Mouse (Mus musculus) midbrain, embryonic 12.5 days (tissue): Measurements from ENCODE around the gene Gm31371. TPM values are rescaled to one million over a fixed set of nuclear protein-coding genes. Genes with fewer than 3 reads are reported as not detected.
"Not testable (repeated sequence)": the region's sequence is repeated elsewhere in the genome, so short reads cannot be mapped to it uniquely, and the experiment has no call there.

Source experiments
- ATAC-seq: fragments of 200-750 bp; cut with Nextera tagmentation; 2 replicates; pipeline ENCODE4 v1.8.0; 2017; ENCODE audit warnings: low read depth, moderate TSS enrichment, moderate library complexity; ENCODE audit not compliant: low FRiP score
- H3K27ac ChIP-seq: fragments of 300-500 bp; sonication (generic); replicated peaks from 2 replicates; pipeline ENCODE4 v1.5.1; 2016; ENCODE audit warnings: mild to moderate bottlenecking
- H3K27me3 ChIP-seq: fragments of 300-500 bp; sonication (generic); 2 replicates; pipeline ENCODE4 v1.6.1; 2016; ENCODE audit warnings: mild to moderate bottlenecking
- H3K36me3 ChIP-seq: fragments of 300-500 bp; sonication (generic); 2 replicates; pipeline ENCODE4 v1.6.1; 2016
- H3K4me1 ChIP-seq: fragments of 300-500 bp; sonication (generic); 2 replicates; pipeline ENCODE4 v1.6.1; 2016
- H3K4me2 ChIP-seq: fragments of 300-500 bp; sonication (generic); replicated peaks from 2 replicates; pipeline ENCODE4 v1.6.1; 2016; ENCODE audit warnings: mild to moderate bottlenecking, moderate library complexity
- H3K4me3 ChIP-seq: fragments of 300-500 bp; sonication (generic); 2 replicates; pipeline ENCODE4 v1.5.1; 2016; ENCODE audit warnings: mild to moderate bottlenecking
- H3K9ac ChIP-seq: fragments of 300-500 bp; sonication (generic); replicated peaks from 2 replicates; pipeline ENCODE4 v1.6.1; 2016; ENCODE audit warnings: mild to moderate bottlenecking, moderate library complexity
- H3K9me3 ChIP-seq: fragments of 300-500 bp; sonication (generic); 2 replicates; pipeline ENCODE4 v1.6.1; 2016; ENCODE audit warnings: mild to moderate bottlenecking
- WGBS: fragments of 180-500 bp; shearing (Covaris S2); methylation state at CpG from one replicate; pipeline ENCODE4 v1.1.7; 2016; 5-methylcytosine and 5-hydroxymethylcytosine counted together
- polyA plus RNA-seq: library from polyadenylated mRNA; unstranded; fragments of >200 nt; fragmentation: Nextera tagmentation; extraction: Ambion mirVana; gene quantifications from 2 replicates; pipeline ENCODE4 v1.2.1, GENCODE M21; 2016

Gm31371 gene
- not detected in 2 replicates for polyA plus RNA-seq

GRCm38 (mm10) chr8:19903092-19903491 is at the start of gene Gm31371:
Gm31371 (plus strand) TSS chr8:19903392.
- H3K27ac ChIP-seq, ATAC-seq, H3K36me3 ChIP-seq, H3K4me2 ChIP-seq, H3K27me3 ChIP-seq, H3K4me3 ChIP-seq, H3K9me3 ChIP-seq, H3K4me1 ChIP-seq, H3K9ac ChIP-seq: not testable (repeated sequence)
- WGBS: 68% methylated on average over 3 of the region's 4 CpGs

GRCm38 (mm10) chr8:19906425-19907055 is 3.3 kb downstream of the Gm31371 start:
- not testable (repeated sequence) for H3K4me1 ChIP-seq, ATAC-seq, H3K4me3 ChIP-seq, H3K9me3 ChIP-seq, H3K27me3 ChIP-seq, H3K27ac ChIP-seq, H3K36me3 ChIP-seq, H3K9ac ChIP-seq, H3K4me2 ChIP-seq
- 90% methylated on average over 7 of the region's 8 CpGs for WGBS

GRCm38 (mm10) chr8:19908841-19909321 is 5.7 kb downstream of the Gm31371 start:
- not testable (repeated sequence) for H3K9ac ChIP-seq, H3K4me3 ChIP-seq, H3K27ac ChIP-seq, ATAC-seq, H3K4me2 ChIP-seq, H3K27me3 ChIP-seq, H3K4me1 ChIP-seq, H3K9me3 ChIP-seq, H3K36me3 ChIP-seq
- 80% methylated on average over 5 of the region's 6 CpGs for WGBS

- H3K4me1 ChIP-seq, ATAC-seq, H3K36me3 ChIP-seq, H3K27me3 ChIP-seq, H3K9me3 ChIP-seq, H3K9ac ChIP-seq, H3K27ac ChIP-seq, H3K4me2 ChIP-seq, H3K4me3 ChIP-seq: not testable (repeated sequence)
- WGBS: 82% methylated on average over 2 of the region's 3 CpGs
Observed at GRCm38 (mm10) chr8:19919086-19919485, 15.9 kb downstream of the Gm31371 start.

GRCm38 (mm10) chr8:19934274-19934673 is 31.1 kb downstream of the Gm31371 start:
- not testable (repeated sequence) for H3K27ac ChIP-seq, H3K4me2 ChIP-seq, H3K9me3 ChIP-seq, H3K27me3 ChIP-seq, H3K4me1 ChIP-seq, ATAC-seq, H3K4me3 ChIP-seq, H3K9ac ChIP-seq, H3K36me3 ChIP-seq
- 100% methylated on average over 1 of the region's 6 CpGs for WGBS

- ATAC-seq, H3K4me1 ChIP-seq, H3K4me2 ChIP-seq, H3K36me3 ChIP-seq, H3K4me3 ChIP-seq, H3K9me3 ChIP-seq, H3K27ac ChIP-seq, H3K9ac ChIP-seq, H3K27me3 ChIP-seq: not testable (repeated sequence)
- WGBS: 69% methylated on average over 2 of the region's 2 CpGs
Observed at GRCm38 (mm10) chr8:19935541-19936030, 32.4 kb downstream of the Gm31371 start.

- Histone ChIP-seq H3K9ac (no peak overlapping the region), H3K4me2 (no peak overlapping the region), H3K36me3 (no peaks in the 10 kb centered on the region), H3K9me3 (peaks cover 12% of the 10 kb centered on the region; the same call in 1 of the 2 replicates), H3K4me1 (no peaks in the 10 kb centered on the region), H3K27ac (no peak overlapping the region), H3K27me3 (no peaks in the 10 kb centered on the region), H3K4me3 (no peak overlapping the region)
- 73% methylated on average over 2 of the region's 2 CpGs for WGBS
- no peak for ATAC-seq
Observed at GRCm38 (mm10) chr8:19960935-19961334, 57.7 kb downstream of the Gm31371 start.

GRCm38 (mm10) chr8:19963766-19964165 is 60.6 kb downstream of the Gm31371 start:
- not testable (repeated sequence) for H3K4me1 ChIP-seq, H3K9ac ChIP-seq, H3K4me3 ChIP-seq, H3K36me3 ChIP-seq, ATAC-seq, H3K4me2 ChIP-seq, H3K27ac ChIP-seq, H3K27me3 ChIP-seq
- peaks cover 17% of the 10 kb centered on the region; the same call in 1 of the 2 replicates for H3K9me3 ChIP-seq
- WGBS: 75% methylated on average over 2 of the region's 2 CpGs

- WGBS: 53% methylated on average over 2 of the region's 2 CpGs
- not testable (repeated sequence) for H3K36me3 ChIP-seq, H3K4me1 ChIP-seq, H3K4me2 ChIP-seq, ATAC-seq, H3K9ac ChIP-seq, H3K27me3 ChIP-seq, H3K9me3 ChIP-seq, H3K4me3 ChIP-seq, H3K27ac ChIP-seq
Observed at GRCm38 (mm10) chr8:19968151-19968550, 65.0 kb downstream of the Gm31371 start.

GRCm38 (mm10) chr8:19975237-19975636 is 72.0 kb downstream of the Gm31371 start:
- not testable (repeated sequence) for H3K36me3 ChIP-seq, H3K4me3 ChIP-seq, H3K27me3 ChIP-seq, H3K27ac ChIP-seq, ATAC-seq, H3K4me1 ChIP-seq, H3K4me2 ChIP-seq, H3K9me3 ChIP-seq, H3K9ac ChIP-seq
- 88% methylated on average over 6 of the region's 6 CpGs for WGBS
